Mouse (Mus musculus) embryo, embryonic 11 days (tissue): ENCODE measurements around the gene Fa2h.

ENCODE experiments used
- DNase-seq: peaks from one replicate; pipeline ENCODE4 v3.0.0-alpha.2; 2015

Gene Fa2h

GRCm38 (mm10) chr8:111298011-111298410, 95.6 kb downstream of the Fa2h start:
- DNase-seq, result no peak
